Comparison of ENCODE assay signal across 16 mouse cellular contexts in genomic region chr5:129519591-129519990, GRCm38 (mm10).
"Had no signal": no experiment of that assay in that cellular context is flagged by ENCODE, and none has a peak within 500 bp of the region (broad histone marks: within the 10 kb centered on the region; RNA-seq: fewer than 3 reads in every experiment).

No protein-coding gene starts in this region.

- H3K4me3 ChIP-seq: liver, embryonic 13.5 days; neural tube, embryonic 12.5 days; neural tube, embryonic 15.5 days had no signal

- H3K27ac ChIP-seq: kidney, postnatal 0 days; liver, embryonic 13.5 days; neural tube, embryonic 12.5 days; neural tube, embryonic 15.5 days; stomach, postnatal 0 days had no signal

- DNase-seq: kidney, postnatal 25 days; liver, embryonic 13.5 days; lung, adult 2 months; lung, postnatal 14 days; lung, postnatal 4 days; midbrain, embryonic 14.5 days; right cerebral cortex, adult 18-20 months; right cerebral cortex, postnatal 14 days; right cerebral cortex, postnatal 4 days; thymus, adult 2 months; thymus, postnatal 14 days; thymus, postnatal 4 days had no signal

- H3K4me1 ChIP-seq: neural tube, embryonic 12.5 days; neural tube, embryonic 15.5 days had no signal

- H3K9me3 ChIP-seq: liver, embryonic 13.5 days; neural tube, embryonic 12.5 days; neural tube, embryonic 15.5 days had no signal

- H3K27me3 ChIP-seq: liver, embryonic 13.5 days; neural tube, embryonic 12.5 days; neural tube, embryonic 15.5 days had no signal
